Mouse (Mus musculus) lung, postnatal 0 days (tissue): Measurements from ENCODE around the gene Msx1.

Experiments used
- CTCF ChIP-seq: IDR thresholded peaks from 2 replicates; pipeline ENCODE4 v1.5.1; 2016; ENCODE audit warnings: antibody characterized with exemption, mild to moderate bottlenecking
- EP300 ChIP-seq: IDR thresholded peaks from 2 replicates; pipeline ENCODE4 v1.6.1; 2016; ENCODE audit warnings: antibody characterized with exemption, mild to moderate bottlenecking, control low read depth

- TF ChIP-seq EP300 (no peak), CTCF (no peak)
Observed at GRCm38 (mm10) chr5:37784847-37785391, 39.5 kb downstream of the Msx1 start.
